Mouse (Mus musculus) testis, postnatal 10 days (tissue): ENCODE results near the gene Tnp2.
A peak's percentile ranks its signal among the peaks of the same experiment; 100 is the strongest.

ENCODE experiments used
- DNase-seq: peaks from one replicate; pipeline ENCODE4 v3.0.0; 2021; ENCODE audit warnings: low spot score

Gene Tnp2

DNA sequence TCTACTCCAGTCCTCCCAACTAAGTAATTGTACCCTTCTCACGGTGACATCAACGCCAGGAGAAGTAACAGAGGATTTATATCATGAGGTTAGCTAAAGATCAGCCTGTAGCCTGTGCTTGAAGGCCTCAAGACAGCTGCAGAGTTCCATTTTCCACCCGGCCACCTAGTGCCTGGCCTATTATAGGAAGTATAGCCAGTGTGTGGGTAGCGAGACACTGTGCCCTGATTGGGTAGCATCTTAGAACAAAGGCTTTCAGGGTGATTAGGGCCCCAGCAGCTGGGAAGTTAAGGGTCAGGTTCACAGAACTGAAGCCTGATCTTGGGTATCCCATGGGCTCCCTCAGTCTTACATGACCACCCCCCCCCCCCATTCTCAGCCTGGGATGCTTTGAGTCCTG lies 406 bp upstream of the Tnp2 start:
- no peak for DNase-seq

DNA sequence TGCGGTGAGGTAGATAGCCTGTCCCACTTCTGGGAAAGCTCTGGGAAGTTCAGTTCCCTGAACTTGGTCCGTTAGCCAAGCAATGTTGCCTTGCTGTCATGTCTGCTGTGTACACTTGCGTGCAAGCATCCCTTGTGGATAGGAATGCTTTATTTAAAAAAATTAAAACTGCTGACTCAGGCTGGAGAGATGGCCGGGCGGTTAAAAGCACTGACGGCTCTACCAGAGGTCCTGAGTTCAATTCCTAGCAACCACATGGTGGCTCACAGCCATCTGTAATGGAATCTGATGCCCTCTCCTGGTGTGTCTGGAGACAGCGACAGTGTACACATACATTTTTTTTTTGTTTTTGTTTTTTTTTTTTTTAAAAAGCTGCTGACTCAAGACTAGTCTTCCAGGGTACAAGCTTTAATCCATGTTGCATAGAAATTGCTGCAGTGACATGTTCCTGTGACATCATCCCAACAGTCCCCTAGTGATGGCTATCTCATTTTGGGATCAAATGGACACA lies 857 bp downstream of the Tnp2 start:
- no peak for DNase-seq

DNA sequence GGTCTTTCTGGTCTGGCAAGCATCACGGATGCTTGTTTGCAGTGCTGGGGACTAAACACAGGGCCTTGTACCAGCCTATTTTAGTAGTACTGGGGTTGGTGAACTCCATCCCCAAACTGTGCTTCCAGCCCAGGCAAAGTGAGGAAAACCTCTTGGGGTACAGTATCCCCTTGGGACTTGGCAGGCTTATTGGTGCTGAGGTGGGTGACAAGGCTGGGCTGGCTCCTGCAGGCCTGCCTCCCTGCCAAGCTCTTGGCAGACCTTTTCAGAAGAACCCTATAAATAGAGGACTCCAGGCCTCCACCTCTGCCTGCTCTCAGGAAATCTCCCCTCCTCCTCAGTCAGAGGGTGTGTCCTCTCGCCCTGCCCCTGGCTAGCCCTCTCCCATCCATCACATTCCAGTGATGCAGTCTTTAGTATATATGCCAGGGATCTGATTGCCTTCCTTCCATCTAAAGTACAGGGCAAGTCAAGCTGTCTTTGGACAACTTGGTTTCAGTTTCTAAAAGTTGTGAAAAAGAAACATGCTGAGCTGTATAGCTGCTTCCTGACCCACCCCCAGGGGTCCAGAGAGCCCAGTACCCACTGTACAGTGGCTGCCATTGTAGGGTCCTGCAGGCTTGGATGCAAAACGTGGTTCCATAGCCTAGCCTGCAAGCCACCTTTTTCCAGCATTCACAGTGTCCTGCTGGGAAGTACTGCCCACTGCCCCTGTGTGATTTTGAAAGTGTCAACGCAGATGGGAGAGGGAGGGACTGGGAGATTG lies 1.5 kb downstream of the Tnp2 start:
- DNase-seq = no peak

DNA sequence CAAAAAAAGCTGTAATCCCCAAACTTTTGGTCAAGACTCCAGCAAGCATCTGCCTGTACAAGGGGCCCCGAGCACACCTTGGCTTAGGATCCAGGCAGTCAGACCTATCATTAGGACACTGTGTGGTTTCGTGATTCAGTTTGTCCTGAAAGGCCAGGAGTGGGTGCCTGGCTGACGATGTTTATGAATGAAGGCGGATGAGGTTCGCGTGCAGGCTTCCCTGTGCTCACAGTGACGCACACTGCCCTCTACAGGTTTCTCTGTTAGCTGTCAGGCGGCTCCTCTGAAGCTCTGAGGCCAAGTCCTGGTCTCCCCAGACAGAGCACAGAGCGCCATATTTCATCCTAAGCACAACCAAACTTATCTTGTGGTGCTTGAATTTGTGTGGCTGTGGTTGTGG lies 2.2 kb downstream of the Tnp2 start:
- peak; percentile 81 for DNase-seq

DNA sequence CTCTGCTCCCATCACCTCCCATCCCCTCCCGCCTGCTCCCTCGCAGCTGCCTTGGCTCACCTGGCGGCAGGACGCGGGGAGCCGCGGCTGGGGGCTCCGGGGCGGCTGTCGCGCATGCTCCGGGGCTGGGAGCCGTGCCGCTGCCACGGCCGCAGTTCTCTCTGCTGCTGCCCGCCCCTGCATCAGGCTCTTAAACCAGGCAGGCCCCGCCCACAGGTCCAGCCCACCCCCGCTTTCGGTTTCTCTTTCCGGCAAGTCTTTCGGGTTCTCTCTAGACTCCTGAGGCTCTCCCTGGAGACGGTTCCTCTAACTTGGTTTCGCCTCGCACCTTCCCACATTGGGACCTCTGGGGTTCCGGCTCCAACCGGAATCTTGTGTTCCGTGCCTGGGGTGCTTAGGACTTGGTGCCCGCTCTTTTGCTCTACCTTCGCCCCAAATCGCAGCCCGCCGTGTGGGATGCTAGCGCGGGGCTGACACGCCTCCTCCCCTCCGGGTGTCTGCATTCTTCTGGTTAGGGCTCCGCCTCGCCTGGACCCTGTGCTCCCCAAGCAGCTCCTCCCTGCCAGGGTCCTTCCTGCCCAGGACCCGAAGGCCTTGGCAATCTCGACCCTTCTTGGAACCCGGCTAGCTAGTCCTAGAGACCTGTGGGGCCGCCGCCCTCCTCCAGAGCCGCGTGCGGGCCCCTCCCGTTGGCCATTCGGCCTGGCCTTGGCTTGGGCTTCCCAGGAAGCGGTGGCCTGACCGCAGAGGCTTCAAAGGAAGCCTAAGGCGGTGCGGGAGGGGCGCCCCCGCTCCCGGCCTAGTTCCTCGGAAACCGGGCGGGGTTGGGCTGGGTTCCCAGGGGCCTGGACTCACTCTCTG lies 2.9 kb downstream of the Tnp2 start, which contains the start of gene Socs1:
Gene Socs1 (minus strand): TSS at position 166 of the 861 bp plus-strand sequence.
- peak; percentile 94 for DNase-seq

DNA sequence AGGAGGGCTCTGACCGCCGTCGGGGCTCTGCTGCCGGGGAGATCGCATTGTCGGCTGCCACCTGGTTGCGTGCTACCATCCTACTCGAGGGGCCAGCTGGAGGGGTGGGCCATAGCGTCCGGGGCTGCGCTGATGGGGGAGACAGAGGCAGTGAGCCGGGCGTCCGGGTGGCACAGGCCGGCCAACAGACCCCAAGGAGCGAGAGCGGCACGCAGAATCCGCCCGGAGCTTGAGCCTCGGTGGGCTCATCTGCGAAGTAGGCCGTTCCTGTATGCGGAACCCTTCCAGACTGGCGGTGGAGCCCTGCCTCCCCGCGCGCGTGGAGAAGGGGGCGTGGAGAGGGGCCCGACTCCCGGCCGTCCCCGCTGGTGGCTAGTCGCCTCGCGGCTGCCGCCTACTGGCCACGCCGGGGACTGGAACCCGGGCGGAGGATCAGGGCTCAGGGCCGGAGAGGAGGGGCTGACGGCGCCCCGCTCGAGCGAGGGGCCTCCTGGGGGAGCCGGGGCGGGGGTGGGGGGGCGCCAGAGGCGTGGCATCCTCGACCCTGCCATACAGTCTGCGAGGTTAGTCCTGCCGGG lies 3.6 kb downstream of the Tnp2 start:
- peak; percentile 97 for DNase-seq

DNA sequence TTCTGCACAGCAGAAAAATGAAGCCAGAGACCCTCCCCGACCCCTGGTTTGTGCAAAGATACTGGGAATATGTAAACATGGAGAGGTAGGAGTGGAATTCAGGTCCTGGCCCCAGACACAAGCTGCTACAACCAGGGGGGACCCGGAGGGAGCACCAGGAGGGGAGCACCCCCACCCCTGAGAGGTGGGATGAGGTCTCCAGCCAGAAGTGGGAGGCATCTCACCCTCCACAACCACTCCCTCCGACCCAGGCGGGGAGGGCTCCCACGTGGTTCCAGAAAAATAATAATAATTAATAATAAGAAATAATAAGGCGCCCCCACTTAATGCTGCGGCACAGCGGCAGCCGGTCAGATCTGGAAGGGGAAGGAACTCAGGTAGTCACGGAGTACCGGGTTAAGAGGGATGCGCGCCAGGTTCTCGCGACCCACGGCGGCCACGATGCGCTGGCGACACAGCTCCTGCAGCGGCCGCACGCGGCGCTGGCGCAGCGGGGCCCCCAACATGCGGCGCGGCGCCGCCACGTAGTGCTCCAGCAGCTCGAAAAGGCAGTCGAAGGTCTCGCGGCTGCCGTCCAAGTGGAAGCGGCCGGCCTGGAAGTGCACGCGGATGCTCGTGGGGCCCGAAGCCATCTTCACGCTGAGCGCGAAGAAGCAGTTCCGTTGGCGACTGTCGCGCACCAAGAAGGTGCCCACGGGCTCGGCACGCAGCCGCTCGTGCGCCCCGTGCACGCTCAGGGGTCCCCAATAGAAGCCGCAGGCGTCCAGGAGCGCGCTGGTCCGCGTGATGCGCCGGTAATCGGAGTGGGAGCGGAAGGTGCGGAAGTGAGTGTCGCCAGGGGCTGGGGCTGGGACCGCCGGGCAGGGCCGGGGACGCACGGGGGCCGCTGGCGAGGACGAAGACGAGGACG lies 4.3 kb downstream of the Tnp2 start:
- DNase-seq = peak; percentile 69

DNA sequence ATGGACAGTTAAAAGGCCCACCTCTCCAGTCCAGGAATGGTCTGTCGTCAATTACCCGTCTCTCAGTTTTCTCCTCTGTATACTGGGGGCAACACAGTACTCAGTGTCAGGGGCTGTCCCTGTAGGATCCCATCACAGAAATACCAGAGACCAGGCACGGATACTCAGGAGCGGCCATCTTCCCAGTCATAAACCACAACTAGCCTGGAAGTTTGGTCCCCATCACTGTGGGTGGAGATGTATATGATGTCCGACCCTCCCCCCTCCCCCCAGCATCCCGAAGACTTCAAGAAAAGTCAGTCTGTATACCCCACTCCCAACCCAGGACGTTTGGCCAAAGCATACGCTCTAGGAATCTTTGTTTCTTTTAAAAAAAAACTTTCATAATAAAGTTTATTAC lies 5.0 kb downstream of the Tnp2 start:
- DNase-seq = no peak

DNA sequence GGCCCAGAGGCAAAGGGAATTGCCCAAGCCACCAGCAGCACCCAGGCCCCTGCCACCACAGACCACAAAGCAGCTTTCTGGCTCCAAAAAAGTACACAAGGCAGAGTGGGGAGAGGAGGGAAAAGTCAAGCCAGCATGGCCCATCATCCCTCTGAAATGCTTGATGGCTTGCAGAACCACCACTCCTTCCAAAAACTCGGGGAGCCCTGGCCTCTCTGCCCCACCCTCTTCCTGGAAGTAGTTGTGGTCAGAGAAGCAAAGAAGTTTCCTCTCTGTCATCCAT lies 5.4 kb downstream of the Tnp2 start:
- no peak for DNase-seq

DNA sequence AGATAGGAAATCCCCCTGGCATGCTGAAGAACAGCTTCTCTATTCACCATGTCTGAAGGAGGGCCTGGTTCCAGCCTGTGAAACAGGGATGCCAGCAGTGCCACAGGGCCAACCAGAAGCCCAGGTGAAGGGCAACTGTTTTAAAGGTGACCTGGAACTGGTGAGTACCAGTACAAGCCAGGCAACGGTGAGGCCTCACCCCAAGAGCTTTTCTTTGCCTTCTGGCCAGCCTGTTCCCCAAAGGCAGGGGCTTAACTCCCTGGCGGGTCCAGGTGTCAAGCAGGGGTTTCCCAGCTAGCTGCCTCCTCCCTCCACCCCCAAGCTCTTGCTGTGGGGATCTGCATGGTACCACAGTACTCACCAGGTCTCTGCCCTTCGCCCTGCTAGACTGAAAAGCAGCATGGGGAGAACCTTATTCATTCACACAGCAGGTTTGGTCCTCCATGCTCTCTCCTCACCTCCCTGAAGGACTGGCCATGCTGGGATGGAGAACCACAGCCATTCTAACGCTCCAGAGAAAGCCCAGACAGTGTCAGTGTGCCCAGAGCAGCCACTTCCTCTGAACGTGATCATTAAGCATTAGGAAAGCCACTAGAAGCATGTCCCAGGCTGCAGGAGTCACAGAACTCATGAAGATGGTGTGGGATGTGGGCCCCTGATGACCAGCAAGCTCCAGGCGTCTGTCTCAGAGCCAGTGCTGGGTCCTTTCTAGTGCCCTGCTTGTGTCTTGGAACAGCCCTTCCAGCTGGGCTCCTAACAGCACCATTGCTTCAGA lies 5.9 kb downstream of the Tnp2 start:
- DNase-seq = no peak

DNA sequence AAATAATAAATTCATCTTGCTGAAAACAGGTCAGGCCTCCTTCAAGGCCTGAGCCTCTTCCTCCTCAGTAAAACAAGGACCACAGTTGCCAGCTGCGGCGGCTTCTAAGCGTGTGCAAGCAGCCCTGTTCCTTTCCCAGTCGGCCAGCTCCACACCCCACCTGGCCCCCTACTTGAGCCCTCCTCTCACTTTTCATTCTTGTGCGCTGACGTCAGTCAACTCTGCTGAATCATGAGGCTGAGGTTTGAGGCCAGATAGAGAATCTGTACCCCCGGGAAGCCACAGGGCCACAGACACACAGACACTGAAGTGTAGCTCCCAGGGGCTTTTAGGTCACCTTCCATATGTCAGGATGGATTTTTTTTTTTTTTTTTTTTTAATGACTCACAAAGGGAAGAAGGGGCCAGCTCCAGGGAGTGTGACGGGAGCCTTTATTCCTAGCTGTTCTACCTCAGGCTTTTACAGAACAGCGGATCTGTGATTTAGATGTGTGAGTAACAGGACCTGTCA lies 6.5 kb downstream of the Tnp2 start:
- no peak for DNase-seq

DNA sequence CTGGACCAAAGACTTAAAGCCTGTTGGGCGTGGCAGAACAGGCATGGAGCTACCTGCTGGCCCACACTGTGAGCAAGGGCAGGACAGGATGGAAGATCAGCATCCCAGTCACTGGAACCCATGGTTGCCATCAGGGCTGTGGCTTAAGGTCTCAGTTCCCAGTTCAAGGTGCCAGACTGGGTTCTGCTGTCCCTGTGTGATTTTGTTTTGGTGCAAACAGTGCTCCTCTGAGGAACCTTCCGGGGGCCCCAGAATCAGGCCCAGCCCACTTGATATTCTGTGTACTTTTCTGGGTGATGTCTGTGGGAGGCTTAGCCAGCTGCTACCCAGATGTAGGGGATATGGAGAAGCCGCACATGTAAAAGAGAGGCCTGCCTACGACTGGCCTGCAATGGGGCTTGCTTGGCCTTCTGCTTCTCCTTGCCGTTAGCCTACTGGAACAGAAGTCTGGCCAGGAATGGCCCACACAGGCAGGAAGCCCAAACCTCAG lies 7.8 kb downstream of the Tnp2 start:
- DNase-seq = no peak

DNA sequence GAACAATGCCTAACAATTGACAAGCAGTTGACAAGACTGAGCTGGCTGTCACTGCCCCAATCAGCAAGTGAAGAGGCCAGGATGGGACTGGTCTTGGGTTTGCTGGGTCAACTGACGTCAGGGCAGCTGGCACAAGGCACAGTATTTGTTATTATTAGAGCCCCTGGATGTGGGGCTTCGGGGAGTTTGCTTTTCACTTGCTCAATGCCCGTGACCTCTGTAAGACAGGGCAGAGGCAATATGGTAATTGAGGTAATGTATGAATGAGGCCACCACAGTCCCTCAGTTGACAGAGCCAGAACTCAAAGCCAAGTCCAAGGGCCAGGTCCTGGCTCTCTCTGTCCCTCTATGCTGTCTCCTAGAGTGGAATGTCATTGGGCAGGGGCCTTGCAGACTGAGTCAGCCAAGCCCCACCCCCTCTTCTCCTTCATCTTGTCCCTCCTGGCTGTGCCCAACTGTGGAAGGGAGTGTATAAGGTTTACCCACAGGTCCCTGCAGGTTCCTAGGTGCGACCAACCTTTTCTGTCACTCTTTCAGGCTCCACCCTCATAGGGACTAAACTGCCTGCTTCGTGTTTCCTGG lies 10.8 kb downstream of the Tnp2 start:
- DNase-seq = no peak

DNA sequence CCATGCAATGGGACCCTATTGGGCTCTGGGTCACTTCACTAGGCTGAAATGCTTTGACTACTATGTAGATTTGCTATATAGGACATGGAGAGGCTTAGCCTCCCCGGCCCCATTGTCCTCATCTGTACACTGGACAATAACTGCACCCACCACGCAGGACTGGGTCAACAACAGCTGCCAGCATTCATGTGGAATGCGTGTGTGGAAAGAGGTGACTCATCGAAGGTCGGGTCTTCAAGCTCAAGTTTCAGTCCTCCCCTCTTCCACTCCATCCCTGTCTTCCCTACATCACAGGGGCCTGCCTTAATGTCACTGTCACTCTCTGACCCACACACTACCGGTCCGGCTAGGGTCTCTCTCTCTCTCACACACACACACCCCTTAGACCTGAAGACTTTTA lies 12.1 kb downstream of the Tnp2 start:
- no peak for DNase-seq

DNA sequence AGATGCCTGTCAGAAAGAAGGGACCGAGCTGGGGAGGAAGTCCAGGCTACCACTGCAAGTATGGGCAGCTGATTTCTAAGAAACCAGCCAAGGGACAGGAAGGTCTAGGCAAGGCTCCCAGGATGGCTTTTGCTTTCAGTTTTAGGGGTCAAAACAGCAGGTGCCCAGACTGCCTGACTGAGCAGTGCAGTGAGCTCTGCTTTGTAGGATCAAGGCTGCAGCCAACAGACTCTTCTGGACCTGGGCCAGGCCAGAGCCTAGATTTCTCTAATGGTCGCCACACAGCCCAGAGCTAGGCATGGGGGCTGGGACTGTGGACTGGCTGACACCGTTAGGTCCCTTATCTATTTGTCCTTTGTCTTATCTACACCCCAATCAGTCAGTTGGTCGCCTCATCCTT lies 13.7 kb downstream of the Tnp2 start:
- DNase-seq = no peak

DNA sequence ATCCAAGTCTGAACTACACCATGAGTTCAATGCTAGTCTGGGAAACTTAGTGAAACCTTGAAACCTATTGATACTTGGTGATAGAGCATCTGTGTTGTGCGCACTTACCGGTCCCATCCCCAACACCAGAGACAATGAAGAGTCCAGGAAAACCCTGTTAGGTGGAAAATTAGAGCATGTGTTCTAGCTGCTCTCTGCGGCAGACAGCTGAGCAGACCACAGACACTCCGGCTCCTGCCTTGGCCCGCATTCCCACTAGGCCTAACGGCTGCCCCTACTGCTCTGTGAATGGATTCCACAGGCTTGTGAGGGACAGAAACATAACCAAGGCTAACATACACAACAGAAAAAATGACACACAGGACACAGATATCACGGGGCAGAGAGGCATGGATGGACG lies 14.9 kb downstream of the Tnp2 start:
- DNase-seq = no peak

DNA sequence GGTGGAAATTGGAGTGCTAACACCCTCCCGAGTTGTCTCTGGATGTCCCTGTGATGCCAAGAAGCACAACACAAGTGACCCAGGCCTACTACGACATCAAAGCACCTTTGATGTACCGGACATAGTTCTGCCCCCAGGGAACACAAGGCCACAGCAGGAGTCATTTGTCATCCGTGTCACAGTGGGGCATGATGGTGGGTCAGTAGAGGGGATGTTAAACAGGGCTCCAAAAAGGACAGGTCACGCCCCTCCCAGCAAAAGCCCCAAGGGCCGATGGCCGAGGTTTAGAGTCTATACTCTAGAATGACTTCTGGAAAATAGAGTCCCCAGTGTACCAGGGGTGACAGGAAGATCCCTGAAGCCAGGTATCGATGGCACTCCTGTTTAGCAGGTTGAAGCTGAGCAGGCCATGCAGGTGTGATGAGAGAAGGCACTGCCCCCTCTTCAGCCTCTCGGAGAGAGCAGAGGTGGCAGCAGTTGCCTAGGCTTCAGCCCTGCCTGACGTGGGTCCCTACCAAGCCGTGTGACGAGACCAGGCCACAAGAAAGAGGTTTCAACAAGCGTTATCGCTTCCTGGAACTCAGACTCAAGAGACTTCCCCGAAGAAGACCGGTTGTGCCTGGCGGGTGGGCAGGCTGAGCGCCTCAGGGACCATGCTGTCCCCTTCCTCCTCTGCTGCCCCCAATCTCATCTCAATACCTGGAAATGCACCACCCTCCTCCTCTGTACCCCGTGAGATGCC lies 16.5 kb downstream of the Tnp2 start:
- DNase-seq = no peak

DNA sequence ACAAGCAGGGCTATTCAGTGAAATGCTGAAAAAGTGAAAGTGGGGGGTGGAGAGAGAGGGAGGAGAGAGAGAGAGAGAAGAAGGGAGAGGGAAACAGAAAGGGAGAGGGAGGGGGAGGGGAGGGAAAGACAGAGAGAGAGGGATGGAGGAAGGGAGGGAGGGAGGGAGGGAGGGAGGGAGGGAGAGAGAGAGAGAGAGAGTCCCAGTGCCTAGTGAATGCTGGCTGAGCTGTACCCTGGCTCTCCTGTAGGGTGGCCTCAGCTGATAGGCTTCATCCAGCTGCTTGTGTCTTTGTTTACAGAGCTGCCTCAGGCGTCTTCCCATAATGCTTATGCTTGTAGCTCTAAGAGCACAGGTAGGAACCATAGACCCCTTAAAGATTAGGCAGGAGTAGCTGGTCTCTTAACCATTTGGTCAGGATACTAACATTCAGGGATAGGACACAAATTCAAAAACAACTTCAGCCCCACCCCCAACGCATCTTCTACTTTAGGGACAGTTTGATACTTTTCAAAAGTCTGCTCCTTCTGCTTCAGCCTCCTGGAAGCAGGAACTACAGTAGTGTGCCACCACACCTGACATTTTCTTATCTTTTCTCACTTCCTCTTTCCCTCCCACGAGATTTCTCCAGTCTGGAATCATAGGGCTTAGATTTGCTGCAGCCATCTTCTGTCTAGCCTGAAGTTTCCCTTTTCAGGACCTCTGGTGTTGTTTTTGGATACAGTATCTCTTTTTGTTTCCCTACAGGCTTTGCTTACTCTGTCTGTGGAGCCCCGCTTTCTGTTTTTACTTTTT lies 17.7 kb downstream of the Tnp2 start:
- DNase-seq = no peak

DNA sequence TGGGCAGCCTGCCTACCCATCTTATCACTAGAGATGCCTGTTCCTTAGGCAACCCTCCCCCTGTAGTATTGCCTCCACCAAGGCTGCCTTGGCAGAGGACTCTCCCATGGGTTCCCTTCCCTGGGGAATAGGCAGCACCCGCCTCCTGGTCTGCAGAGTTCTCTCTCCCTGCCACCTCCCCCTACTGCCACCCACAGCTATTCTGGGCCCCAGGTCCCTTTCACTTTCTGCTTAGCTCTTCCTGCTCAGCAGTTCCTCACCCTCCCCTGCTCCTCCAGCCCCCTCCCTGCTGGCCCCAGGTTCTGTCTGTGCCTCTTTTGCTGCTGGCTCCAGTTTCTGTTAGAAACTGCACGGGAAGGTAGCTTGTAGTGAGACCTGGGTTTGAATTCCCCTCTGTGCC lies 18.8 kb downstream of the Tnp2 start:
- DNase-seq = no peak
